Mouse (Mus musculus) adrenal gland, adult (tissue): ENCODE results near the gene Krtap16-3.

Source experiments
- DNase-seq, 2 experiments: peaks; one replicate each; pipeline ENCODE4 v3.0.0; 2022 to 2023; ENCODE audit warnings: low spot score in 1 of 2; ENCODE audit not compliant: inconsistent age in 2 of 2

The Krtap16-3 gene

DNA sequence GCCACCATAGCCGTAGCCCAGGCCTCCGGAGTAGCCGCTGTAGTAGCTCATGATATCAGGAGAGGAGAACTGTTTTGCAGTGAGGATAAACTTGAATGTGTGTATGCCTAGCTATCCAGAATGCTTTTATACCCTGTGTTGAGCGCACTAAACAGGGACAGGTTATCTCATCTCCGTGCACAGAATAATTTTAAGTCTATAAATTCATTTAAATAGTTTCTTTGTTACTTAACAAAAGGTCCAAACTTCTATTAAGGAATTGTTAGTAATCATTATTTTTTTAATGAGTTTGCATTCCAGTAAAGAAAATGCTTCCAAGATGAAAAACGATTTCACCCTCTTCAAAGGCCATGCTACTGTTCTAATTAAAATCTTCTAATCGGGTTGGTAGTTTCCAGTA lies at the start of gene Krtap16-3:
TSS of gene Krtap16-3 (minus strand) at position 101 of the 400 bp plus-strand sequence.
- DNase-seq: no peak

DNA sequence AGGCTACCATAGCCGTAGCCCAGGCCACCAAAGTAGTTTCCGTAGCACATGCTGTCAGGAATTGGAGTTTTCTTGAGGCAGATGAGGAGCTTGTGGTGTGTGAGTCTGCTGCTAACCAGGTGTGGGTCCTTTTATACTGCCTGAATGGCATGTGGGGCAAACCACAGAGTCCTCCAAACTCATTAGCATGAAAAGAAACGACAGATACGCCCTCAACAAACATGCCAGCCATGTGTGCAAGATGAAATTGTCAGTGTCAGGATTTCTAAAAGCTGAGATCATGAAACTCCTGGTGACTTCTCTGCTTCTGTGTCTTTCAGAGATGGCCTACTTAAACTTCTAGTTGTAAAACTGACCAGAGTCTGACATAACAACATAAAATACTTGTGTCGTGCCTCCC lies 48.0 kb upstream of the Krtap16-3 start, which contains the start of gene Krtap22-2:
TSS of gene Krtap22-2 (minus strand) at position 101 of the 400 bp plus-strand sequence.
- no peak for DNase-seq

DNA sequence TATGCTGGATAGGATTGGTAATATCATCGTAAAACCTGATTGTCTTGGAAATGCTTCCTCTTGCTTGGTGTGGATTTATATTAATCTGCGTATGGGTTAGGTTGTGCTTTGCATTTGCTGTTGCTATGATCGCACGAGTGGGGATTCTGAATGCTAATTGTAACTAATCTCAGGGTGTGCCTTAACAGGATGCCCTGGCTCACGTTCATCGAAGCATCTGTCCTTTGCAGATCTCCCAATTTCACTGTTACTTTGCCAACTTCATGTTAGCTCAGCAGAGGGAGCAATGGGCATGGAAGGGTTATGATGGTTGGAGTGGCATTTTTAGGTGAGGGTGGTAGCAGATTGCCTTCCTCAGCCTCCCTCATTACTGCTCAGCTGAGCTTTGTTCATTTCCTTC lies 21.6 kb downstream of the Krtap16-3 start:
- DNase-seq: no peak

DNA sequence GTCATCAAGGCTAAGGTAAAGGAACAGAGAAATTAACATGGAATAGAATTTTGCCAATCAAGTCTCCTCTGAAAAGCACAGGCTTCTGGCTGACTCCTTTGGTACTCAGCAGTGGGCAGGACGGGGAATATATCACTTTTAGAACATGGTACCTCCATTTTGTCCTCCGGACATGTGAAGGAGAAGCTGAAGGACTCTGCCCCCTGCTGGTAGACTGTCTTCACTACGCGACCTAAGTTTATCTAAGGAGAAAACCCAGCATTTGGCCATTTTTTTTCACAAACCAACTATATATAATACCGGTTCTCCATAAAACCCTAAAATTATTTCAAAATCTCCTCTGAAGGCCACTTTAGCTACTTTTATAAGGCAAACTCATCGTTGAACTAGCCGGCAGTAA lies 24.4 kb downstream of the Krtap16-3 start:
- DNase-seq: peak in 1 of 2 experiments; percentile 19

DNA sequence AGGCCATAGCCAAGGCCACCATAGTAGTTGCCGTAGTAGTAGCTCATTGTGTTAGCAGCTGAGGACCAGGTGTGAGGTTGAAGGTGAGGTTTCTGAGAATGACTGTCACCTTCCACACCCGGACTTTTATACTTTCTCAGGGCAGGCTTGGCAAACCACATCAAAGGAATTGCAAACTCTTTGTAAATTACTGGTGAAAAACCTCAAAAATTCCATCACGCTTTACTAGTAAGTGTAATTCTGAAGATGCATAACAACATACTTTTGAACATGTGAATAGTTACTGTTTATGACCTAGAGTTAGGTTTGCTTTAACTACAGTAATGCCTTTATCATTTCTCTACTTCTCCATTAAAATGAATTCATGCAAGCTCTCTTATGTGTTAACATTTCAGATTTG lies 30.5 kb downstream of the Krtap16-3 start, which contains the start of gene Krtap19-9b:
TSS of gene Krtap19-9b (minus strand) at position 101 of the 400 bp plus-strand sequence.
- DNase-seq: no peak
